Mouse (Mus musculus) spleen, adult 2 months (tissue): ENCODE measurements around the gene Gpc5. TPM values are rescaled to one million over a fixed set of nuclear protein-coding genes. Genes with fewer than 3 reads are reported as not detected.

Experiments used
- DNase-seq, 2 experiments: peaks; one replicate each; pipeline versions ENCODE4 v3.0.0 to v3.0.0-alpha.2; 2012 to 2021; ENCODE audit warnings: low spot score in 2 of 2, low read depth in 1 of 2
- H3K27ac ChIP-seq: fragments of 200-500 bp; 2 replicates; pipeline ENCODE4 v1.5.1; 2012; ENCODE audit warnings: low read length, inconsistent platforms; ENCODE audit not compliant: insufficient read depth
- H3K27me3 ChIP-seq: fragments of 200-500 bp; 2 replicates; pipeline ENCODE4 v1.6.1; 2012; ENCODE audit warnings: mild to moderate bottlenecking, moderate library complexity, low read length, inconsistent platforms; ENCODE audit not compliant: control insufficient read depth, insufficient read depth
- H3K36me3 ChIP-seq: fragments of 200-500 bp; 2 replicates; pipeline ENCODE4 v1.6.1; 2012; ENCODE audit warnings: mild to moderate bottlenecking, low read length, inconsistent platforms; ENCODE audit not compliant: control insufficient read depth, insufficient read depth
- H3K4me1 ChIP-seq: fragments of 200-500 bp; 2 replicates; pipeline ENCODE4 v1.6.1; 2011; ENCODE audit warnings: inconsistent platforms; ENCODE audit not compliant: control insufficient read depth, insufficient read depth, insufficient read length
- H3K4me3 ChIP-seq: fragments of 200-500 bp; 2 replicates; pipeline ENCODE4 v1.5.1; 2011; ENCODE audit warnings: mild to moderate bottlenecking, inconsistent platforms; ENCODE audit not compliant: insufficient read depth, insufficient read length; ENCODE audit errors: extremely low read depth
- CTCF ChIP-seq: fragments of 200-500 bp; IDR thresholded peaks from 2 replicates; pipeline ENCODE4 v1.5.1; 2011; ENCODE audit warnings: mild to moderate bottlenecking, inconsistent platforms; ENCODE audit not compliant: insufficient read depth, insufficient read length, insufficient replicate concordance; ENCODE audit errors: extremely low read depth
- POLR2A ChIP-seq: fragments of 200-500 bp; IDR thresholded peaks from 2 replicates; pipeline ENCODE4 v1.6.1; 2011; ENCODE audit warnings: low read depth, low read length, inconsistent platforms
- WGBS: fragments of 180-500 bp; shearing (Covaris S2); methylation state at CpG from one replicate; pipeline ENCODE4 v1.1.7; 2018; 5-methylcytosine and 5-hydroxymethylcytosine counted together
- polyA plus RNA-seq: library from polyadenylated mRNA; depleted of rRNA; stranded (reverse); fragments of >200 nt; gene quantifications from 2 replicates; pipeline ENCODE4 v1.2.3, GENCODE M21; 2012

The Gpc5 gene
- polyA plus RNA-seq, 1 experiment: not detected

- 79% methylated on average over 3 of the region's 3 CpGs for WGBS
- DNase-seq: no peak
- H3K27me3 ChIP-seq: no peaks in the 10 kb centered on the region
- TF ChIP-seq CTCF (no peak), POLR2A (no peak)
- H3K4me3 ChIP-seq: no peak overlapping the region
- no peak overlapping the region for H3K27ac ChIP-seq
- H3K36me3 ChIP-seq: no peaks in the 10 kb centered on the region
- H3K4me1 ChIP-seq: no peaks in the 10 kb centered on the region
Measured at GRCm38 (mm10) chr14:115339084-115339483, 247.1 kb downstream of the Gpc5 start.

DNA sequence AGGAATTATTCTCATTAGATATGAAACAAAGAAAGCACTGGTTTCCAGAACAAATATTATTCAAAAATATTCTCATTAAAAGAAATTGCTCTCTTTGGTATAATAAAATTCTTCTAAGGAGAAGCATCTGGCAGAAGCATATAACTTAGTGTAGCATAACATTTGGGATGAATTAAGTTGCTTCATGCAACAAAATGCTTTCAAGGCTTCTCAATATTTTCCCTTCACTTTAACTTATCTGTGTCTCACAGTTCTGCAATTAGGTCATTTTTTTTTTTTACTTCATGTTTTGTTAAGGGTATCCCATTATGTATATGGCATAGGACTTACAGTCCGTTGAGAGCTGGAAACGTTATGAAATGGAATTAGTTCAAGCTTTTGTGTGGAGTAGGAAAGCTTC lies 250.6 kb downstream of the Gpc5 start:
- no peaks in the 10 kb centered on the region for H3K4me1 ChIP-seq
- no peak overlapping the region for H3K27ac ChIP-seq
- no peaks in the 10 kb centered on the region for H3K36me3 ChIP-seq
- 86% methylated on average over 2 of the region's 2 CpGs for WGBS
- H3K4me3 ChIP-seq: no peak overlapping the region
- no peaks in the 10 kb centered on the region for H3K27me3 ChIP-seq
- no peak for DNase-seq
- no peak for TF ChIP-seq CTCF

GRCm38 (mm10) chr14:115349448-115349847 lies 257.4 kb downstream of the Gpc5 start:
- 79% methylated on average over 3 of the region's 3 CpGs for WGBS
- TF ChIP-seq CTCF: no peak
- TF ChIP-seq POLR2A: no peak
- Histone ChIP-seq H3K27ac (no peak overlapping the region), H3K4me1 (no peaks in the 10 kb centered on the region), H3K27me3 (no peaks in the 10 kb centered on the region), H3K4me3 (no peak overlapping the region), H3K36me3 (no peaks in the 10 kb centered on the region)
- DNase-seq: no peak

- no peaks in the 10 kb centered on the region for H3K27me3 ChIP-seq
- no peak for TF ChIP-seq POLR2A
- no peak for TF ChIP-seq CTCF
Measured at GRCm38 (mm10) chr14:115365320-115365935, 273.4 kb downstream of the Gpc5 start.

DNA sequence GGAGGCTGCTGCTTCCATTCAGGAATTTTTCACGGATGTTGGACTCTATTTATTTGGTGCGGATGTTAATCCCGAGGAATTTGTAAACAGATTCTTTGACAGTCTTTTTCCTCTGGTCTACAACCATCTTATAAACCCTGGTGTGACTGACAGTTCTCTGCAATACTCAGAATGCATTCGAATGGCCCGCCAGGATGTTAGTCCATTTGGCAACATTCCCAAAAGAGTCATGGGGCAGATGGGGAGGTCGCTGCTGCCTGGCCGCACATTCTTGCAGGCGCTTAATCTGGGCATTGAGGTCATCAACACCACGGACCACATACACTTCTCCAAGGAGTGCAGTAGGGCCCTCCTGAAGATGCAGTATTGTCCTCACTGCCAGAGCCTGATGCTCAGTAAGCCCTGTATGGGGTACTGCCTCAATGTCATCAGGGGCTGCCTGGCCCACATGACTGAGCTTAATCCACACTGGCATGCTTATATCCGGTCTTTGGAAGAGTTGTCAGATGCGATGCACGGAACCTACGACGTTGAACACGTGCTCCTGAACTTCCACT lies 277.7 kb downstream of the Gpc5 start:
- H3K27me3 ChIP-seq: no peaks in the 10 kb centered on the region
- no peak for DNase-seq
- no peak overlapping the region for H3K27ac ChIP-seq
- 87% methylated on average over 15 of the region's 15 CpGs for WGBS
- TF ChIP-seq POLR2A (no peak), CTCF (no peak)
- no peaks in the 10 kb centered on the region for H3K4me1 ChIP-seq
- H3K4me3 ChIP-seq: no peak overlapping the region
- H3K36me3 ChIP-seq: no peaks in the 10 kb centered on the region

More at GRCm38 (mm10) chr14:115365320-115365935, 273.4 kb downstream of the Gpc5 start:
- WGBS: 71% methylated on average over 3 of the region's 3 CpGs
- H3K4me3 ChIP-seq: no peak overlapping the region
- no peak overlapping the region for H3K27ac ChIP-seq
- no peak for DNase-seq
- no peaks in the 10 kb centered on the region for H3K4me1 ChIP-seq
- no peaks in the 10 kb centered on the region for H3K36me3 ChIP-seq

DNA sequence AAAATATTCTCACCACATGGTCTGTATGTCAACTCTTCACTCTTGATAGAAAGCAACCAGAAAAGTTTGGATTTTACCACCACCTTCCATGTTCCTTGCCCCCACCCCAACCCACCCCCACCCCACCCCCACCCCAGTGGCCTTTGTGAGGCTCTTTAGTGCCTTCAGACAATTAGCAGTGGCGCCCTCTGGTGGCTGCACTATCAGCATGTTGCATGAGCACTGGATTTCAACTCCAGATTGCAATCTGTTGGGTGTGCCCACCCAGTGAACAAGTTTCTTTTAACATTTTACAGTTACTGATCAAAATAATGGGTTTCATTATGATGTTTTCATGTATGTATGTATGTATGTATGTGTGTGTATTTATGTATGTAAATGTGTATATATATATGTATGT lies 279.1 kb downstream of the Gpc5 start:
- DNase-seq: no peak

DNA sequence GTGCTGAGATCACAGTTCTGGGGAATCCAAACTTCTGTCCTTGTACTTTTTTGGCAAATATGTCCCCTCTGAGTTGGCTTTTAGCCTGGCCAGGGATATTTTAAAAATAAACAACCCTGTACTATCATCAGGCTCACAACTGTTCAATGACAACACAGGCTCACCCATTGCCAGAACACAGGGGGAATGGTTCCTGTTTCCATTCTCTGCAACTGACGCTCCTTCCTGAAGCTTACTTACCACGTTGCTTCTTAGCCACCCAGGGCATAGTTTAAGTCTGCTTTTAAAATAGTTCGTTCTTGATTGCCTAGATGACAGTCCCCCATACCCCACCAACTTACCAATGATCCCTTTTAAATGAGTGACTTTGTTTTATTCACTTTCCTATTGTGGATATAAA lies 299.8 kb downstream of the Gpc5 start:
- TF ChIP-seq POLR2A (no peak), CTCF (no peak)
- Histone ChIP-seq H3K27ac (no peak overlapping the region), H3K36me3 (no peaks in the 10 kb centered on the region), H3K27me3 (no peaks in the 10 kb centered on the region), H3K4me1 (peaks cover 2% of the 10 kb centered on the region; the same call in 1 of the 2 replicates), H3K4me3 (no peak overlapping the region)
- WGBS: 24% methylated on average over 3 of the region's 3 CpGs
- no peak for DNase-seq

More for the DNA sequence above, 279.1 kb downstream of the Gpc5 start:
- H3K27ac ChIP-seq: no peak overlapping the region
- H3K36me3 ChIP-seq: no peaks in the 10 kb centered on the region
- no peak overlapping the region for H3K4me3 ChIP-seq
- no peaks in the 10 kb centered on the region for H3K27me3 ChIP-seq
- WGBS: 17% methylated on average over 1 of the region's 1 CpGs
- no peaks in the 10 kb centered on the region for H3K4me1 ChIP-seq
- TF ChIP-seq CTCF (no peak), POLR2A (no peak)
